Mouse (Mus musculus) monocyte, adult 5-6 weeks (primary cell): Measurements from ENCODE around the gene C8g. TPM values are rescaled to one million over a fixed set of nuclear protein-coding genes. Genes with fewer than 3 reads are reported as not detected.

Source experiments
- ATAC-seq: fragments of 153-309, 156-312 bp; replicated peaks from 2 replicates; pipeline ENCODE4 v1.8.0; 2017; ENCODE audit warnings: mild to moderate bottlenecking; ENCODE audit not compliant: low TSS enrichment, insufficient number of reproducible peaks, severe bottlenecking, poor library complexity, low FRiP score
- total RNA-seq: library from RNA; stranded (forward); fragments of 200-1000, 200-491, 200-594 nt; gene quantifications from 3 replicates; pipeline ENCODE4 v1.2.3, GENCODE M21; 2017

The C8g gene
- total RNA-seq, 1 experiment from 2014 or later, result not detected

DNA sequence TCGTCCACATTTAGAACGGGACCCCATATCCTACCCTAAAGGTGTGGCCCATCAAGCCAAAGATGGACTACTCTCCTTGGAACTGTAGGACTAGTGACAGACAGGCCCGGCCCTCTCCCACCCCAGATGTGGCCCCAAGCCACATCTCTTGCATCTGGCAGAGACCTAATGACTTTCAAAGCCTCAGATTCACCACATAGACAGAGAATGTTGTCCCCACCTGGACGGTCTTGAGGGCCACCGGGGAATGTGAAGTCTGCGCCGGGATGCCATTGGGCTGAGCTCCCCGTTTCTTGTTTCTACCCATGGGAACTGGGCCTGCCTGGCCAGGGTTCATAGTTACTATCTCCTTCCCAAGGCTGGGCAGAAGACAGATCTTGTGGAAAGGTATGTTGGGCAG lies 24.0 kb downstream of the C8g start:
- no peak for ATAC-seq

DNA sequence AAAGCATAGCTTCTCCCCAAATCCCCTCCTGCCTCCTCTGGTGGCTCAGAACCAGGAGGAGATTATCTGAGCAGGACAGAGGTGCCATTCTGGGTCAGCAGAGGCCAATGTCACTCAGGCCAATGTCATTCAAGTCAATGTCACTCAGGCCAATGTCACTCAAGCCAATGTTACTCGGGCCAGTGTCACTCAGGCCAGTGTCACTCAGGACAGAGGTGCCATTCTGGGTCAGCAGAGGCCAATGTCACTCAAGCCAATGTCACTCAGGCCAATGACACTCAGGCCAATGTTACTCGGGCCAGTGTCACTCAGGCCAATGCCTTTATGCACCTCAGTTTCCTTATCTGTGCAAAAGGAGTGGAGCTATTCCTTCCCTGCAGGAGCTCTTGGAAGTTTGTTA lies 29.0 kb downstream of the C8g start:
- ATAC-seq, result no peak

DNA sequence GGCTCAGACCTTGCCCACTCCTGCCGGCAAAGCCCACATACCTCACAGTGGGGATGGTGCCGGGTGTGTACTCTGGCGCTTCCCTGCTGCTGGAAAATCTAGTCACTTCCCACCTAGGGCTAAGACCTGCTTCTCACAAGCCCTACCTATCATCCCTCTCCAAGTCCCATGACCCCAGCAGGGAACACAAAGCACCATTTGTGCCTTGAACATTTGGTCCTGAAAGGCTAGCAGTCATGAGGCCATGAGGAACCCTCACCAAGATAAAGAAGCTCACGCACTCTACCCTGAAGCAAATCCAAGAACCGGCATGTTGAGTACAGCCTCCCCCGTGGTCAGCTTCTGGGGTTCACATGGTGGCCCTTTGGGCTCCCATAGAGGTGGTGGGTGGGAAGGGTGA lies 31.6 kb downstream of the C8g start, which contains the start of gene Ptgds:
TSS of gene Ptgds (minus strand) at position 78 of the 400 bp plus-strand sequence.
- ATAC-seq, result no peak

DNA sequence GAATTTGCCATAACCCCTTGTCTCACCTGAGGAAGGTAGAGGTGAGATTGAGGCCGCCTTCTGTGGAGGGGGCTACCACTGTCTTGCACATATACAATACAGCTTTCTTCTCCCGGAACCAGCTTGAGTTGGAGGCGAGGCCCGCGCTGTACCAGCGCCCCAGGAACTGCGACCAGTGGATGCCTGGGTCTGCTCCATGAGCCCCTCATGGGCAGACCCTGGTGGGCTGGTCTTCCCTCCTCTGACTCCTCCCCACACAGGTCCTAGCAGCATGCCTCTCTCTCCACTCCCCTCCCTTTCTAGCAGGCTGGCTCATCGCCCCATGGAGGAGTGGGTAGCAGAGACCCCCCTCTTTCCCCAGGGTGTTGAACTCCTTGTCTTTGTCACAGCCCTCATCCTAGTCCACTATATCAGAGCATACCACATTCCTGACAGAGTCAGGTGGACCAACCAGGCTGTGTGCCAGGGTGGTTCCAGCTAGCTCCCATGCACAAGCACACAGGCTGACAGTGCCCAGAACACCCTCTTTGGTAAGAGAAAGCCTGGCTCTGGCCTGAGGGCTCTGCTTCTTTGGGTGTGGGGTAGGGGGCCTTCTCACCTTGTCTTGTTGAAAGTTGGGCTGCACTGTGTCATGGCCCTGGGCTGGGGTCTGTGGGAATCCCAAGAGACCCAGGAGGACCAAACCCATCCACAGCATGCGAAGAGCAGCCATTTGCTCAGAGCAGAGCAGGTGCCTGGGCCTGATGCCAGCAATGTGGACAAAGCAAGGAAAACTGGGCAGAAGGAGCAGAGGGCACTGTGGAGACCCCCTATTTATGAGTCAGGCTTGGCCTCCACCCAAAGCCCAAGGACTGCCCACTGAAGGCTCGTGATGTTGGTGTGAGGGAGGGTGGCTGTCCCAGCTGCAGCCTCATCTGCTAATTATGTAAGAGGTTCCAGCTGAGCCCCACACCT lies 32.3 kb downstream of the C8g start:
- ATAC-seq, result no peak

DNA sequence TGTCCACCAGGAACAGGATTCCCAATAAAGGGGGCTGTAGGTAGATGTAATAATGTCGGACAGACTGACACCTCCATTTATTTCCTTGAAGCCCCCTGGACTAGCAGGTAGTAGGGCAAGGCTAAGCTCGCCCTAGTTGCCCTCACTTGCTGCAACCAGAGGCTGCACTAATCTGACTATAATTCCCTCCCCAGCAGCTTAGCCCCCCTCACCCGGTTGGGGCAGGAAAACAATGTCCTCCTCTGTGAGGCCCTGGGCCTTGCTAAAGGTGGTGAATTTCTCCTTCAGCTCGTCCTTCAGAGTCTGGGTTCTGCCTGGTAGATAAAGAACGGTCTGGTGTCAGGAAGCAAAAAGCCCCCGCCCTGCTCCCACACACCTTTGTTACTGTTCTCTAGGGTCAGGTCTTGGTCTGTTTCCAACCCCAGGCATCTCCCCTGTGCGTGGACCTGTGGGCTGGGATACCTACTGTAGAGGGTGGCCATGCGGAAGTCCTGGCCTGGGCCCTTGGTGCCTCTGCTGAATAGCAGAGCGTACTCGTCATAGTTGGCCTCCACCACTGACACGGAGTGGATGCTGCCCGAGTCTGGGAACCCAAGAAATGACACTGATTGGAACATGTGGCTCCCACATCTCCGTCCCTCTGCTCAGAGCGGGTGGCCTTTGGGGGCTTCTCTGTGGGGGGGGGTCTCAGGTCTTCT lies 33.8 kb downstream of the C8g start:
- no peak for ATAC-seq

DNA sequence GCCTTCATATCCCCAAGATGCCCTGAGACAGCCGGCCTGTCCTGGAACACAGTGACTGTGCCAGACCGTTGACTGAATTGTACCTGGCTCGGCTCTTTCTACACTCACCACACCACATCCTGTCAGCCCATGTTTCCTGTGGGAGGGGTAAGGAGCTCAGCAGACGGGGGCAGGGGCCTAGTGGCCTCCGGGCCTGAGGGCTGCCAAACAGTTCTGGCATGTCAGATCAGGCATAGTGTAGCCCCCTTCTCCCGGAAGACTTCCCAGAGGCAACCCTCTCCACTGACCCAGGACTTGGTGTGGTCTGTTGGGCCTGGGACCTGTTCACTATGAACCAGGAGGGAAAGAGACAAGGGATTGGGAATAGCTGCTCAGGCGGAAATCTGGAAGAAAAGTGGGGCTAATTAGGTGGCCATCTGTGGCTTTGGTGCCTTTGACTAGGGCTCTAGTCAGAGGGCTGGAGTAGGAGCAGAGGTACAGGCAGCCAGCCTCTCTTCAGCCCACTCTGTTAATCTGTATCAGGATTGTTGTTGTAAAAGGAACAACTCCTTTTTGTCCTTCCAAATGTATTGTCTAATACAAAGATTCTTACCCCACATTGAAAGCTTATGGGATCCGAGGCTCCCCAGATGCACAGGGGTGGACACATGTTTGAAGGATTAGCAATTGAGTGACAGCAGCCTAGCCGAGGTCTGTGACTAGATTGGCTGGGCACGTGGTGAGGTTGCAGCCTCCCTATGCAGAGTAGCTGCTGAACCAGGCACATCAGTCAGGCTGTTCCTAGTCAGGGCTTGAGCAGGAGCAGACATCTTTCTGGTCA lies 35.5 kb downstream of the C8g start:
- 0 out of 2 replicates have a peak, but pooled peaks have one; percentile 28 for ATAC-seq

DNA sequence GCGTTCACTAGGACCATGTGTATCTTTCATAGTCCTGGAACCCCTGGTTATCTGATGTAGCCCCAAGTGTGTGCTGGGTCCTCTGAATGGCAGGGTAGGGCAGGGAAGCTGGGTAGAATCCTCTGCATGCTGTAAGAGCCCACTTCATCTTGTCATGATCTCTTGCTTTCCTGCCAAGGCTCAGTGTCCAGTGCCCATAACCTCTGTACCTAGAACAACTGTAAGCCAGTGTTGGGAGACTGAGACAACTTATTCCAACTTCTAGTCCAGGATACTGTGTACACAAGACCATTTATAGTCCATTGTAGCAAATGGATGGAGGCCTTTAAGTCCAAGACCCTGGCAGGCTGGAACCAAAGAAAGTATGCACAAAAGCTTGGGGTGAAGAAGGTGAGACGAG lies 36.3 kb downstream of the C8g start:
- ATAC-seq, result no peak

DNA sequence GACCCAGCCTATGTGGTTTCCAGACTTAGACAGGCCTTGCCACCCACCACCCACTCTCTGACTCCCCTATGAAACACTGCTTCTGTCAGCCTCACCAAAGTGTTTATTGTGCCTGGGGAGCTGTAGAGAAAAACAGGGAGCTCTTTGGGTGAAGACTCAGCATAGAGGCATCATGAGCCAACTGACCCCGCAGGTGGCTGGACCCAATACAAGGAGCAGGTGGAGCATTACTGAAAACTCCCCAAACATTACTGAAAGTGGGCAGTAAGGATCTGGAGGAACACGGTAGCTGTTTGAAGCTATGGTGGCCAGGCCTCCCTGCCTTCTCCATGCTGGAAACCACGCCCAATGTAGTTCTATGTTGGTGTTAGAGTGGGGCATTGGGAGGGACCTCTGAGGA lies 37.9 kb downstream of the C8g start:
- no peak for ATAC-seq

DNA sequence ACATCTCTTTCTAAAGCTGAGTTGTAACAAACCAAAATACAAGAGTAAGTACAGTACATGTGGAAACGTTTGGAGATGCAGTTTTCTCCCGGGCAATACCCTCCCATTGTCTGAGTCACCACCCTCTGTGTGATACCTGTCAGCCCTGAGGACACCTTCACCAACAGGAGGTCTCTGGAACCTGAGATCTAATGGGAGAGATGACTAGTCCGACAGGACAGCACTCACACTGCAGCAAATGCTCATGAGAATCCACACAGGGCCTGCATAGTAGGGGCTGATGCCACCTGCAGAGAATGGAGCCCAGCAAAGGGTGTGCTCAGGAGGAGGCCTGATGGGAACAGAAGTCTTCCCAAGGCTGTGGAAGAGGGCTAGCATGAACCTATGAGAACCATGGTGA lies 40.1 kb downstream of the C8g start:
- no peak for ATAC-seq

DNA sequence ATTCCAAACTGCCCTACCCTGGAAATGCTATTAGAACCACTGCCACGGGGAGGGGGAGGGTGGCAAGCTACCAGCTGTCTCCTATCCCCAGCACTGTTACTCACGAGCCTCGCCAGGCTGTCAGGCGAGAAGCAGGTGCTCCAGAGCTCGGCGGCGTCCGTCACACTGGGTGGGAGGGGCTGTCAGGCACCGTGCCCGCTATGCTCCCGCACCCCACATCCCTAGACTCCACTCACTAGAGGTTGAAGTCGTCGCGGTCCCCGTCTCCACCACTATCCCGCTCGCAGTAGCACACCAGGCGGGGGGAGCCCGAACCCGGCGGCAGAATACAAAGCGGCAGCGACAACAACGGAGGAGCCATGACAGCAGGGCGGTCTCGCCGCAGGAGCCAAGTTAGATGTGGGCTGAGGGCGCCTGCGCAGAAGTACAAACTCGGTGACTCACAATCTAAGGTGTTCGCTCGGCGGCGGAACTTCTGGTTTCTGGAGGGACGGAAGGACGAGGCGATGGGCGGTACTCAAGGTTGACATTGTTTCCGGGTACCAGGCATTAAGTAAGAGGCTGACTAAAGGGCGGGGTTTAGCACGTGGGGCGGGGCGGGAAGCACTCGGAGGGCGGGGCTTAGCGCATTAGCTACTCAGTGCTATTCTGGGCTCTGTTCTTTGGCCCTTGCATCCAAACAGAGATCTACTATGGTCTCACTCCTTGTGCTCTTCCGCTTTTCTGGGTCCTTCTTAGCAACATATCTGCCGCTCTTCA lies 40.8 kb downstream of the C8g start, which contains the start of gene Paxx:
TSS of gene Paxx (minus strand) at position 544 of the 759 bp plus-strand sequence.
- ATAC-seq, result peak; percentile 92

DNA sequence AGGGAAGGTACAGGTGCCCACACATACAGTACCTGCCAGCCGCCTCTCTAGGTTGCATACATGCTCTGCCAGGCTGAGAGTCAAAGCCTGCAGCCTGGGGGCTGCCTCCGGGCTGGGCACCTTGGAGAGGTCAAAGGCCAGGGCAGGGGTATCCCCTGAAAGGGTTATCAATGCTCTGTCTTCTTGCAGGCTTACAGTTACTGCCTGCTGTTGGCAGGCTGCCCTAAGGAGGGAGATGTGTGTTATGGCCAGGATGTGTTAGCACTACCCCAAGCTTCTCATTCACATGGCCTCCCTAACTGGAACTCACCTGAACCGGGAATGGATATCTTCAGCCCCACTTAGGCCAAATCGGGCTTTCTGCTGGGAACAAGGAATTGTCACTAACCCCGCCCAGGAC lies 41.4 kb downstream of the C8g start:
- ATAC-seq, result no peak

DNA sequence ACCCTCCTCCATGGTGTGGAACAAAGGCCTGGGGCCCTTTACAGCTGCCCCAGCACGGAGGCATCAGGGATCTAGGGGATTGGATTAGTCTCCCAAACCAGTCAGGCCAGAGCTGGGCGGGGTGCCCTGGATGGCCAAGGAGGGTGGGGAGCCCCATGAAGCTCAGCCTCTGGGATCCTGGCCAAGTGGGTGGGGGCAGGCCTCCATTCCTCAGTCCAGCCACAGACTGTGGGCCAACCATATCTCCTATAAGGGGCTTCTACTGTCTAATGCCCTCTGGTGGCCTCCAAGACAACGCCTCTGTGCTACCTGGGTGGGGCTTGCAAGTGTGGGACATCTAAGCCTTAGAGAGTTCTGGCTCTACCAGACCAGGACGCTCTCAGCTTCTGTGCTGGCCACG lies 42.6 kb downstream of the C8g start:
- ATAC-seq, result no peak

DNA sequence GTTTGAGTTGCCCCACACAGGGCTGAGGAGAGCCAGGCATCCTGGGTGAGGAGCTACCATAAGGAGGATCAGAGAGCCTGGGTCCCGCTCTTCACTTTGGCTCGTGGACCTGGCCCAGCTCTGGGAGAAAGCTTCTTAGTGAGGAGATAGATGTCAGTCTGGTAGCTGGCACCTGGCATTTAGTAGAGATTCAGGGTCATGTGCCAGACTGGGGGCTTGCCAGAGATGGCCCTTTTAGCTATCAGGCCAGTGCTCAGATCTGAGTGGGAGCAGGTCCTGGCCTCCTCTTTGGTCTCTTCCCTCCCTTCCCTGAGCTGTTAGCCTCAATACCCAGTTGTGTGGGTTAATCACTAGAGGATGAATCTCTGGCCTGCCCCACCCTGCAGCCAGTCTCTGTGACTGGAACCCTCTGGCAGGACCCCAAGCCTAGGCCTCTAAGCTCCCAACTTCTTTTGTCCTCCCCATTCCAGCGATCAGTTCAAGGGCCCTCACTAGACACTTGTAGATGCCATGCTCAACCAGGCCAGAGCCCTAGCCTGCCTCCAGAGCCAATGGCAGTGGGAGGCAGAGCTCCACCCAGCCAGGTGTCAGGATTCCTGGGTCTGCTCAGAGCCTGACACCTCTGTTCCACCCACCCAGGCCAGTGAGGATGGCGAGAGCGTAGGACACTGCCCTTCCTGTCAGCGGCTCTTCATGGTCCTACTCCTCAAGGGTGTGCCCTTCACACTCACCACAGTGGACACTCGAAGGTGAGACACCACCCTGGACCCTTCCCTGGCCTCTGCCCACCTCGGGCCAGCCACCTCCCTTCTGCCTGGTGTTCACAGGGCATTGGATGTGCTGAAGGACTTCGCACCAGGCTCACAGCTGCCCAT lies 44.3 kb downstream of the C8g start:
- ATAC-seq, result no peak

DNA sequence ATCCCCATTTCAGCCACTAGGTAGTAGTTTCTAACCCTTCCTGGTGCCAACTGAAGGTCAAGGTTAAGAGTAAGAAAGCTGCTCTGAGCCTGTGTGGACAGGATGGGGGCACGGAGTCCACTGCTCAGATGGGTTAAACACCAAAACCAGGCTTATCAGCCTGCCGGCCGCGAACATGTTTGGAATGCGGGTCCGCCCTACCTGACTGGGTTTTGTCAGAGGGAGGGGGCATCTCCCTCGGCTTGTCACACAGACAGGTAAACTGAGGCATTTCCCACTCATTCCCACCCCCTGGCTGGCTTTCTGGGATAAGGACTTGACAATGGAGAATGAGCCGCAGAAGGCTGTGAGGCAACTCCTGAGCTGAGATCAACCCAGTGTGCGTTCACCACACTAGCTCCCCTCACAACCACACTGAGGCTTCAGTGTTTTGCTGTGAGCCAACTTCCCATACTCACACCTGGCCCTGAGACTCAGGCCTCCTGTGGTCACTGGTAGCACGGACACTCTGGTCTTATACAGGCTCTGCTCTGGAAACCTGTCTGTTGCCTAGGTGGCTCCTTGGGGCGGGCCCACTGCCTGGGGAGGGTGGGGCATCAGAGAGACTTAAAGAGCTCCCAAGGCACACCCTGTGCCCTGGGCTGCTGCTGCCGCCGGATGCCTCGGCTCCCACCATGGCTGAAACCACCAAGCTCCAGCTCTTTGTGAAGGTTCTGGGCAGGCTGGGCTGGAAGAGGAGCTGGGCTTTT lies 45.1 kb downstream of the C8g start, which contains the start of gene Clic3:
TSS of gene Clic3 (plus strand) at position 634 of the 749 bp plus-strand sequence.
- no peak for ATAC-seq

DNA sequence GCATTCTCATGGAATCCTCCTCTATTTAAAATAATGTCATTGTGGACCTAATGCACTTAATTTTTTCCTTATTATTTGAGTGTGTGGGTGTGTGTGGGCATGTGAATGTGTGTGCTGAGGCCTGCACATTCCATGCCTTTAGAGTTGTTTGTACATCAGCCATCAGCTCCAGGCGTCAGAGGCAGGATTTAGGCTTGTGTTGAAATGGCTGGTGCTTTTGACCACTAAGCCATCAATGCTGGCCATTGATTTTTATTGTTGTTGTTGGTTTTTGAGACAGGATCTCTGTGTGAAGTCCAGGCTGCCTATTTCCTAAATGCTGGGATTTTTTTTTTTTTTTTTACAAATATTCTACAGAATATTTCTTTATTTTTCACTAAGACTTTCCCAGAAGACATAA lies 48.6 kb downstream of the C8g start:
- ATAC-seq, result no peak

DNA sequence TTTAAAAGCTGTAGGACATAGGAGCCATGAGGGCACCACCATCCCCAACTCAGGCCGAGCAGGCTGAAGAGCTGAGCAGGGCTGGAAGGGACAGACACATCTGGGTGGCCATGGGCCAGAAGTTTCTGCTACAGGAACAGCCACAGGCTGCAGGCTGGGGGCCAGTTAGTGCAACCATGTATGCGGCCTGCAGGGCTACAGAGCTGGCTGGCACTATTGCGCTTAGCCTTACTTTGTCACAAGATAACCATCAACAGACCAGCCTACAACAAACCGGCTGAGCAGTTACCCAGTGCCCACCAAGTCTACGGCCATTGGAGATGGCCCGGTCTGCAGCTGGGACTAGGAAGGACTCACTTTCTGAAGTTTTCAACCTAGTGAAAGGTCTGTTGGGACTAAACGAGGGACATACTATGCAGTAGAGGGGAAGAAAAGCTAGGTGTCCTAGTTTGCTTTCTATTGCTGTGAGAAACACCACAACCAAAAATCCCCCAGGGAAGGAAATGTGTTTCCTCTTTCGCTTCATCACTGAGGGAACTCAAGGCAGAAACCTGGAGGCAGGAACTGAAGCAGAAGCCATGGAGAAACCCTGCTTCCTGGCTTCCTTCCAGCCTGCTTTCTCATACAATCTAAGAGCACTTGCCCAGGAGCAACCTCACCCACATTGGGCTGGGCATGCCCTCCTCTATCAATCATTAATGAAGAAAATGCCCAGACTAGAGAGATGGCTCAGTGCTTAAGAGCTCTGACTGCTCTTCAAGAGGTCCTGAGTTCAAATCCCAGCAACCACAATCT lies 50.5 kb downstream of the C8g start:
- ATAC-seq, result no peak
